Mouse (Mus musculus): ENCODE results near the gene Mrgprg.

- TF ChIP-seq CTCF (conservative IDR thresholded peaks at IDR 0.05; ENCODE audit: low read length) (no peak), NANOG (IDR thresholded peaks at IDR 0.05; ENCODE audit: borderline replicate concordance, low read length) (no peak), POU5F1 (IDR thresholded peaks at IDR 0.05; ENCODE audit: borderline replicate concordance, low read length) (no peak)
Observed at GRCm38 (mm10) chr7:143792336-143792985, 25.7 kb upstream of the Mrgprg start.
